Mouse (Mus musculus): ENCODE data around the gene Map3k10.

GRCm38 (mm10) chr7:27646516-27646915 is 27.9 kb downstream of the Map3k10 start:
- TF ChIP-seq MAX (IDR thresholded peaks at IDR 0.05; ENCODE audit: low read depth) (no peak), POLR2A (IDR thresholded peaks at IDR 0.05; ENCODE audit: insufficient read length, low read depth) (no peak), TCF12 (IDR thresholded peaks at IDR 0.05; ENCODE audit: insufficient read depth, poor library complexity, severe bottlenecking) (no peak), MYOD1 (IDR thresholded peaks at IDR 0.05; ENCODE audit: control insufficient read depth in 1 of 3, insufficient read length in 2 of 3, low read depth in 2 of 3) (no peak), USF1 (IDR thresholded peaks at IDR 0.05; ENCODE audit: low read depth) (no peak), MYOG (IDR thresholded peaks at IDR 0.05; ENCODE audit: control insufficient read depth in 1 of 3, insufficient read depth in 1 of 3, insufficient read length in 2 of 3, low read depth in 2 of 3) (no peak), SRF (IDR thresholded peaks at IDR 0.05; ENCODE audit: control insufficient read depth, insufficient read length, low read depth) (no peak)
